Mouse (Mus musculus): ENCODE data around the gene Tmem151b.

Tmem151b gene

GRCm38 (mm10) chr17:45545278-45545961, 4.1 kb downstream of the Tmem151b start:
- ATAC-seq (ENCODE audit: low TSS enrichment): no peak

DNA sequence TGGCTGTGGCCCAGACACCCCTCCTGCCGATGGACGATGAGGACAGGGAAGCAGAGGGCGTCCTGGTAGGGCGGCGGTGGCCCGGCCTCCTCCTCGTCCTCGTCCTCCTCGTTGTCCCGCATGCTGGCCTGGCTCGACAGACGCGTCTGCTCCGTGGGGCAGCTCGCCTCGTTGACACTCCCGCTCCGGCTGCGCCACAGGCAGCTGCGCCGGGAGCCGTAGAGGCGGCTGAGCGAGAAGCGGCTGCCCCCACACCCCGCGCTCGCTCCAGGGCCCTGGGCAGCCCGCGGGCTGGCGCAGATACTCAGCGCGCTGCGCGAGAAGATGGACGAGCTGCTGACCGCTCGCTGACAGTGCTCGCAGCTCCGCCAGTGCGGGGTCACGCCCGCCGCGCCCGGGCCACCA, 4.6 kb downstream of the Tmem151b start:
- ATAC-seq (ENCODE audit: low TSS enrichment): no peak

GRCm38 (mm10) chr17:45544001-45544872, 5.2 kb downstream of the Tmem151b start:
- no peak for ATAC-seq (ENCODE audit: low TSS enrichment)

GRCm38 (mm10) chr17:45543115-45543514, 6.4 kb downstream of the Tmem151b start:
- ATAC-seq (ENCODE audit: low TSS enrichment): no peak

DNA sequence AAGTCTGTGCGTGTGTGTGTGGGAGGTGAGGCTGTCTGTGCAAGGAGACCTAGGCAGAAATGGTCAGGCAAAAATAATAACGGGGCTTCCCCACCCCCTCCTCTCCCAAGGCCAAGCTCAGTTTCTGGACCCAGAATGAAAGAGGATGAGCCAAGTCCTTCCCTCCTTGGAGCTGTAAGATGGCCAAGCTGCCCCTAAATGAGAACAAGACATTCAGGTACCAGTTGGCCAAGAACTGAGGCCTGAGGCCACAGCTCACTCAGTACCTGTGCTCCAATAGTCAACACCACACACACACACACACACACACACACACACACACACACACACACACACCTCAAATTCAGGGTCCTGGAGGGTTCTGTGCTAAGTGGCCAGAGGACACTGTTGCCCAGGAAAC, 6.8 kb downstream of the Tmem151b start:
- ATAC-seq (ENCODE audit: low TSS enrichment): no peak

GRCm38 (mm10) chr17:45542129-45542528, 7.3 kb downstream of the Tmem151b start:
- no peak for ATAC-seq (ENCODE audit: low TSS enrichment)

- peak; percentile 18; the same call in 1 of the 2 replicates for ATAC-seq (ENCODE audit: low TSS enrichment)
These were observed 9.8 kb downstream of the Tmem151b start for GRCm38 (mm10) chr17:45539664-45540063.

DNA sequence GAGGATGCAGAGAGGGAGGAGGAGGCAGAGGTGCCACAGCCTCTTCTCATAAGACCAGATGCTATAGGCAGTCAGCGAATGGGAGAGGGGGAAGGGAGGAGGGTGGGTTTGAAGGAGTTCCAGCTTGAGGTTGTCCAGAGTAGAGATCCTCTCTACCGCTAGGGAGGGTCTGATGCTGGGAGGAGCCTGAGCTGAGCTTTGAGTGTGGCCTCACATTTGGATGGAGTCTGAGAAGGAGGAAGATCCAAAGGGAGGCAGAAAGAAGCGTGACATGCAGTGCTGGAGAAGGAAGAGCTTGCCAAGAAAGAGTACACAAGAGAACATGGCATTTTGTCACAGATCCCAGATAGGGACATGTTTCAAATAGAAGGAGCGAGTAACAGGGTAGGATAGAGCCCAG, 11.1 kb downstream of the Tmem151b start:
- peak; percentile 35 for ATAC-seq (ENCODE audit: low TSS enrichment)

DNA sequence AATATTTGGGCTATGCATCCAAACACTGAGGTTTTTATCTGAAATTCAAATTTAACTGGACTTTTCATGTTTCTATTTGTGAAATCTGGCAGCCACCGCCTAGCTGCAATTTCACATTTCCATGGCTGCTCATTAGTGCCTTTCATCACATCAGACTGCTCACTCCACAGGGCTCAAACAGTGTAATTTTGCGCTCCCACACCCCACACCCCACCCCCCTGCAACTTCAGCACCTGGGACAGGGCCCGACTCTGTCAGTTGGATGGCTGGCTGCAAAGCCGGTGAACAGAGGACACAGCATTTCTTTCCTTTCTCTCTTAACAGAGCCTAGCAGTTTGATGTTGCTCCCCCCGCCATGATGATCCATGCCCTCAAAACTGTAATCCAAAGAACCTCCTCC, 13.2 kb downstream of the Tmem151b start:
- peak; percentile 21; the same call in 1 of the 2 replicates for ATAC-seq (ENCODE audit: low TSS enrichment)

DNA sequence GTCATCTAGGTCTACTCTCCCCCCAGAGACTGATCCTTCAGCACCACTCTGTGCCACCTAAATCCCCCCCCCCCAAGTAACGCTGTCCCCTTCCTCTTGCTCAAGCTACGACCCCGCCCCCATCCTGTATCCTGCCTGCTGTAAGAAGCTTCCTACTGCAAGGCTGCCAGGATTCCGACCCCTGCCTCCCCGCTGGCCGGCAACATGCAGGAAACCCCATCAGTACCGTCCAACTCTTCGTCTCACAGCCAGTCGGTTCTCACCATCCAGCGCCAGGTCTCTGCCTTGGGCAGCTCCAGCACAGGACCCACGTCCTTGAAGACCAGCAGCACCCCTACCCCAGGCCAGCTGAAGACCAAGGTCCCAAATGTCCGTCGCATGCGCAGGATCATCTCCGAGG, 16.6 kb downstream of the Tmem151b start:
- no peak for ATAC-seq (ENCODE audit: low TSS enrichment)

- ATAC-seq (ENCODE audit: low TSS enrichment): peak; percentile 86
These were observed 19.1 kb downstream of the Tmem151b start for GRCm38 (mm10) chr17:45530346-45530782.

DNA sequence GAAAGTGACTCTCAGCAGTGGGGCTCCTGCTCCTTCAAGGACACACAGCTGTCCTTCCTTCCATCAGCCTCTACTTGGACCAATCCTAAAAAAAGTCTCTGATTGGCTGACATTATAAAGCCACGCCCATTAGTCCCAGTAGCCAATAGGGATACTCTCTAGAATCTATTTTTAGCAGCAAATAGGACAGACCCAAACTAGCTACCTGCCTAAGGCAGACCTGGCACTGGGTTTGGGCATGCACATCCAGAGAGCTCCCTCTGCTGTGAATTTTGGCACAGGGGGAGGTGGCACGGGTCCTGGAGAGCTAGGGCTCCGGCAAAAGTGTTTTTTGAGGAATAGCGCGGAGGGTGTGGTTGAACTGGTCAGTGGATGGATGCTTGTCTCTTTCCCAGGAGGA, 22.9 kb downstream of the Tmem151b start:
- ATAC-seq (ENCODE audit: low TSS enrichment): no peak

GRCm38 (mm10) chr17:45524961-45525360, 24.5 kb downstream of the Tmem151b start:
- no peak for ATAC-seq (ENCODE audit: low TSS enrichment)

DNA sequence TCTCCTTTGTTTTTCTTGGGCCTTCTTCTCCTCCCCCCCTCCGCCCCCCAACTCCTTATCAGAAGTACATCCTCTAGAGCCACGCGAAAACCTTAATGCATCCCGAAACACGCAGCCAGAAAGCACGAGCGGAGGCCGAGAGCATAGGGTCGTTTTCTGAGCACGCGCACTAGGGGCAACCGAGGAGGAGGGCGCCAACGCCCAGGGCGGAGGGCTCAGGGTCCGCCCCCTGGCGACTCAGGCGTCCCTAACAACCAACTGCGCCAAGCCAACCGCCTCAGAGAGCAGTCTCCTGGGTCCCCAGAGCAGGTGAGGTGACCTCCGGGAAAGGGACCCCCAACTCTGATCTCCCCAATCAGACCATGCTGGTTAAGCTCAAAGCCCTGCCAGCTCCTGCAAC, 26.2 kb downstream of the Tmem151b start, which contains the start of gene Tcte1:
Gene Tcte1, plus strand, starts transcription at position 172 of the 400 bp plus-strand sequence.
- no peak for ATAC-seq (ENCODE audit: low TSS enrichment)

DNA sequence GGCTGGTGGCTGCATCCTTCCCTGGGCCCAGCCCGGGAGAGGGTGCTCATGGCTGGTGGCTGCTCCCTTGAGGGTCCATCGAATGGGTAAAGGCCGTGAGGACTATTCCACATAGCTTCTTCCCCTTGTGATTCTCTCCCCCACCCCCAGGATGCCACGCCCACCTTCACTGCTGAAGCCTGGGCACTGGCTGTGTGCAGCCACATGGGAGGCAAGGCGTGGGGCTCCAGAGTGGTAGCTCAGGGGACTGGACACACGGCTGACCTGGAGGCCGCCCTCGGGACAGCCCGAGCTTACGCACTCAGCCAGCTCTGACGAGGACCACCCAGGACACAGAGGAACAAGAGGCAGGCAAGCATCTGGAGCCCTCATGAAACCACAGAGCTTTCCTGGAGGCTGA, 29.3 kb downstream of the Tmem151b start:
- ATAC-seq (ENCODE audit: low TSS enrichment): no peak

- ATAC-seq (ENCODE audit: low TSS enrichment): no peak
These were observed 30.6 kb downstream of the Tmem151b start for GRCm38 (mm10) chr17:45518766-45519475.

DNA sequence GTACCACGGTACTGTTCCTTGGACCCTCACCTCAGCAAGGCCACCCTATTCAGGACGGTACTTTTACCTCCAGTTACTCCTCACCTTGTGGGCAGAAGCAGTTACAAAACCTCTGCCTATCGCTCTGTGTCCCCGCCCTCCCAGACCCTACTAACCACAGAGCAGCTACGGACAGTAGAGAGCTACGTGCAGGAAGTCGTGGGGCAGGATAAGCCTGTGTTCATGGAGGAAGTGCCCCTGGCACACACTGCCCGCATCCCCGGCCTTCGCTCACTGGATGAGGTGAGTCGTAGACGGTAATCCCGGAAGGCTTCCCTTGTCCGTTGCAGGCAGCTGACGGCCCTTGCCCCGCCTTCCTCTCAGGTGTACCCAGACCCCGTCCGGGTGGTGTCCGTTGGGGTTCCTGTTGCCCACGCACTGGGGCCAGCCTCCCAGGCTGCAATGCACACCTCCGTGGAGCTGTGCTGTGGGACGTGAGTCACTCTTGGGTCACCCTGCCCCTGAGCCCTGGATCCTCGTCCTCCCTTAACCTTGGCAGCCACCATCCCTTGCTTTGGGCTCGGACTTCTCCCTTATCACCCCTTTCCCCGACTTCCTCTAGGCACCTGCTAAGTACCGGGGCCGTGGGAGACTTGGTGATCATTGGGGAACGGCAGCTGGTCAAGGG, 31.8 kb downstream of the Tmem151b start:
- no peak for ATAC-seq (ENCODE audit: low TSS enrichment)

DNA sequence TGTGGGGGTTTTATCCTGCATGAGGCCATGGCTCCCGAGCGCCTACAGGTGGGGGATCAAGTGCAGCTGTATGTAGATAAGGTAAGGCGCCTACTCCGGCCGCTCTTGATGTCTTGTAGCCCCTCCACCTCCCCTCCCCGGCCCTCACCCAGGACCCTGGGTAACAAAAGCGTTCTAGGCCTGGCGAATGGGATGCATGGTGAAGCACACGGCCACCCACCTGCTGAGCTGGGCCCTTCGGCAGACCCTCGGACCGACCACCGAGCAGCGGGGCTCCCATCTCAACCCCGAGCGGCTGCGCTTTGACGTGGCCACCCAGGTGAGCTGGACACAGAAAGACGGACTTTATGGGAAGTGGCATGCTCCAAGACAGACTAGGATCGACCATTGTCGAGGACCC, 32.3 kb downstream of the Tmem151b start:
- no peak for ATAC-seq (ENCODE audit: low TSS enrichment)

GRCm38 (mm10) chr17:45516488-45516887, 33.0 kb downstream of the Tmem151b start:
- ATAC-seq (ENCODE audit: low TSS enrichment): peak; percentile 65

DNA sequence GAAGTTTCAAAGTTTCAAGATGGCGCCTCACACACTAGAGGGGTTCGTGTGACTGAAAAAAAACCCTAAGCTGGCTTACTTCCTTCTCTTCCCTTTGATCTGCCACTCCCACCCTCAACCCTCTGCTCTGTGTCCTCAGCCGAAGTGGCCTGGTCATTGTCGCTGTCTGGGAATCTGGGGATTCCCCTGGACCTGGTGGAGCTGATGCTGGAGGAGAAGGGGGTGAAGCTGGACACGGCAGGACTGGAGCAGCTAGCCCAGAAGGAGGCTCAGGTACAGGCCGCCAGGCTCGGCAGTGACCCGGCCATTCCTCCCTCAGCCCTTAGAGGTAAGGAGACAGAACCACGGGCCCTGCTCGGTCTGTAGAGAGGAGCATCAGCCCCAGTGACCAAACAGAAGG, 33.7 kb downstream of the Tmem151b start:
- no peak for ATAC-seq (ENCODE audit: low TSS enrichment)

DNA sequence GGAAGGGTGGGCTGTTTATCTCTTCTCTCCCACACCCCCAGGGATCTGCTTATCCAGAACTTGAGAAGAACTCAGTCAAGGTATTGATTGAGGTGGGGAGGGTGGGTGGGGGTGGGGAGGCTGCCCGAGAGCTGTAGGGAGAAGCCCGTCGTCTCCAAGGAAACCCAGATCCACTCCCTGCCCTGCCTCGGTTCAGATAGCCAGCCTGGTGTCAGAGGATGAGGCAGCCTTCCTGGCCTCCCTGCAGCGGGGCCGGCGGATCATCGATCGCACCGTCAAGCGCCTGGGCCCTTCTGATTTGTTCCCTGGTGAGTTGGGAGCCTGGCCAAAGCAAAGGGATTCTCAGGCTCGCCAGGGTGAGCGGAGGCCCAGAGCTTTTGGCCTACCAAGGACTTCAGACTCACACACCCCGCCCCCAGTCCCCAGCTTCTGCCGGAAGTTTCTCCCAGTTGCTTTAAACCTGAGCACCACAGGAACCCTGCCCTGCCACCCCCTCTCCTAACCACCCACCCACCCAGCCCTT, 34.2 kb downstream of the Tmem151b start:
- ATAC-seq (ENCODE audit: low TSS enrichment): no peak
